ENCODE assay signal across 18 mouse cellular contexts in genomic region chr4:130795970-130796369, GRCm38 (mm10). TPM values are rescaled to one million over a fixed set of nuclear protein-coding genes. Genes with fewer than 3 reads are reported as not detected.
DNase-seq lines count a peak whose midpoint lies in the region; ATAC-seq lines count a peak whose summit lies in the region.
"Had no signal": no experiment of that assay in that cellular context is flagged by ENCODE, and none has a peak within 500 bp of the region (broad histone marks: within the 10 kb centered on the region; RNA-seq: fewer than 3 reads in every experiment).

No protein-coding gene starts in this region.

- no peaks in the 10 kb centered on the region for H3K9me3 ChIP-seq in hindbrain, embryonic 13.5 days
- H3K9me3 ChIP-seq in hindbrain, embryonic 12.5 days (replicated peaks), result no peaks in the 10 kb centered on the region
- H3K9me3 ChIP-seq in neural tube, embryonic 15.5 days (replicated peaks), result no peaks in the 10 kb centered on the region
- H3K9me3 ChIP-seq in hindbrain, embryonic 15.5 days, result no peaks in the 10 kb centered on the region
- H3K9me3 ChIP-seq: forebrain, embryonic 15.5 days had no signal

- H3K36me3 ChIP-seq in hindbrain, embryonic 13.5 days, result no peaks in the 10 kb centered on the region
- H3K36me3 ChIP-seq in hindbrain, embryonic 12.5 days, result no peaks in the 10 kb centered on the region
- no peaks in the 10 kb centered on the region for H3K36me3 ChIP-seq in neural tube, embryonic 15.5 days
- no peaks in the 10 kb centered on the region for H3K36me3 ChIP-seq in hindbrain, embryonic 15.5 days
- H3K36me3 ChIP-seq: forebrain, embryonic 15.5 days; G1E had no signal

- peak overlapping the region; percentile 20; the same call in 1 of the 2 replicates for H3K4me2 ChIP-seq in hindbrain, embryonic 13.5 days
- H3K4me2 ChIP-seq in hindbrain, embryonic 12.5 days (replicated peaks), result no peak overlapping the region
- H3K4me2 ChIP-seq in neural tube, embryonic 15.5 days, result 0 out of 2 replicates have a peak overlapping the region, but pooled peaks have one; percentile 92
- 0 out of 2 replicates have a peak overlapping the region, but pooled peaks have one; percentile 91 for H3K4me2 ChIP-seq in hindbrain, embryonic 15.5 days
- H3K4me2 ChIP-seq: forebrain, embryonic 15.5 days had no signal

- H3K9ac ChIP-seq in hindbrain, embryonic 13.5 days, result no peak overlapping the region
- no peak overlapping the region for H3K9ac ChIP-seq in hindbrain, embryonic 12.5 days
- H3K9ac ChIP-seq in neural tube, embryonic 15.5 days (replicated peaks), result no peak overlapping the region
- H3K9ac ChIP-seq in hindbrain, embryonic 15.5 days, result no peak overlapping the region
- H3K9ac ChIP-seq: forebrain, embryonic 15.5 days had no signal

- H3K27ac ChIP-seq in hindbrain, embryonic 13.5 days, result no peak overlapping the region
- H3K27ac ChIP-seq in hindbrain, embryonic 12.5 days, result no peak overlapping the region
- H3K27ac ChIP-seq in neural tube, embryonic 15.5 days (replicated peaks), result no peak overlapping the region
- H3K27ac ChIP-seq in hindbrain, embryonic 15.5 days (replicated peaks), result no peak overlapping the region
- H3K27ac ChIP-seq: forebrain, embryonic 15.5 days had no signal

- DNase-seq in neural tube, embryonic 10.5 days (ENCODE audit: extremely low spot score, low spot score), result no peak
- DNase-seq in kidney, postnatal 10 days, result no peak
- no peak for DNase-seq in frontal cortex, postnatal 25 days (ENCODE audit: low spot score in 2 of 2)
- DNase-seq: cerebellum, adult 18-20 months; cerebellum, postnatal 36 days; gastrocnemius, postnatal 10 days; heart, adult 18-20 months; kidney, adult 2 months; left cerebral cortex, postnatal 4 days; lung, postnatal 14 days; spleen, adult 18-20 months had no signal

- ATAC-seq in hindbrain, embryonic 13.5 days (ENCODE audit: low FRiP score), result no peak
- ATAC-seq in hindbrain, embryonic 12.5 days (ENCODE audit: low FRiP score), result no peak
- ATAC-seq in neural tube, embryonic 15.5 days (ENCODE audit: low FRiP score), result no peak
- no peak for ATAC-seq in hindbrain, embryonic 15.5 days (ENCODE audit: low FRiP score, low read depth)
- ATAC-seq: CD4-positive, CD25-positive, alpha-beta regulatory T cell, adult 4 months; forebrain, embryonic 15.5 days had no signal

- peaks cover 19% of the 10 kb centered on the region; the same call in 1 of the 2 replicates for H3K27me3 ChIP-seq in hindbrain, embryonic 13.5 days
- H3K27me3 ChIP-seq in hindbrain, embryonic 12.5 days, result peaks cover 13% of the 10 kb centered on the region
- H3K27me3 ChIP-seq in neural tube, embryonic 15.5 days (replicated peaks), result no peaks in the 10 kb centered on the region
- no peaks in the 10 kb centered on the region for H3K27me3 ChIP-seq in hindbrain, embryonic 15.5 days
- H3K27me3 ChIP-seq: forebrain, embryonic 15.5 days had no signal

- H3K4me1 ChIP-seq in hindbrain, embryonic 13.5 days (replicated peaks), result peaks cover 82% of the 10 kb centered on the region
- H3K4me1 ChIP-seq in hindbrain, embryonic 12.5 days, result peaks cover 61% of the 10 kb centered on the region
- H3K4me1 ChIP-seq in neural tube, embryonic 15.5 days, result peaks cover 84% of the 10 kb centered on the region
- peaks cover 79% of the 10 kb centered on the region for H3K4me1 ChIP-seq in hindbrain, embryonic 15.5 days (replicated peaks)

- 90% methylated on average over 6 of the region's 6 CpGs for WGBS in hindbrain, embryonic 13.5 days
- 92% methylated on average over 6 of the region's 6 CpGs for WGBS in hindbrain, embryonic 12.5 days
- WGBS in neural tube, embryonic 15.5 days, result 81% methylated on average over 6 of the region's 6 CpGs
- WGBS in hindbrain, embryonic 15.5 days, result 90% methylated on average over 6 of the region's 6 CpGs

- no peak overlapping the region for H3K4me3 ChIP-seq in hindbrain, embryonic 13.5 days
- no peak overlapping the region for H3K4me3 ChIP-seq in hindbrain, embryonic 12.5 days
- H3K4me3 ChIP-seq in neural tube, embryonic 15.5 days (replicated peaks), result no peak overlapping the region
- H3K4me3 ChIP-seq in hindbrain, embryonic 15.5 days, result no peak overlapping the region
- H3K4me3 ChIP-seq: forebrain, embryonic 15.5 days had no signal

RNA-seq across cellular contexts. Expression of gene Sdc3, which starts 3.6 kb away (rescaled TPM):
- 71.3 and 76.9 TPM in 2 replicates for polyA plus RNA-seq in hindbrain, embryonic 13.5 days (2015; fragmentation: Nextera tagmentation; extraction: Ambion mirVana)
- 60.5 and 66.7 TPM in 2 replicates for polyA plus RNA-seq in hindbrain, embryonic 12.5 days (2016; fragmentation: Nextera tagmentation; extraction: Ambion mirVana)
- polyA plus RNA-seq in neural tube, embryonic 15.5 days (2015; fragmentation: Nextera tagmentation; extraction: Ambion mirVana), result 117 and 130 TPM in 2 replicates
- 146 and 182 TPM in 2 replicates for polyA plus RNA-seq in hindbrain, embryonic 15.5 days (2015; fragmentation: Nextera tagmentation; extraction: Ambion mirVana)
